Mouse (Mus musculus) layer of hippocampus, postnatal 25 days (tissue): ENCODE results near the gene Ankrd27. TPM values are rescaled to one million over a fixed set of nuclear protein-coding genes. Genes with fewer than 3 reads are reported as not detected.

Source experiments
- DNase-seq, 2 experiments: peaks; one replicate each; pipeline ENCODE4 v3.0.0; 2022; ENCODE audit warnings: mixed read lengths in 2 of 2, low spot score in 1 of 2; ENCODE audit errors: extremely low spot score in 1 of 2
- total RNA-seq, 2 experiments: library from RNA; stranded (reverse); gene quantifications; 2 replicates each; pipeline ENCODE4 v1.2.3; 2021

Gene Ankrd27
- total RNA-seq, 2 experiments from 2014 or later: 31.6 to 40.0 TPM

DNA sequence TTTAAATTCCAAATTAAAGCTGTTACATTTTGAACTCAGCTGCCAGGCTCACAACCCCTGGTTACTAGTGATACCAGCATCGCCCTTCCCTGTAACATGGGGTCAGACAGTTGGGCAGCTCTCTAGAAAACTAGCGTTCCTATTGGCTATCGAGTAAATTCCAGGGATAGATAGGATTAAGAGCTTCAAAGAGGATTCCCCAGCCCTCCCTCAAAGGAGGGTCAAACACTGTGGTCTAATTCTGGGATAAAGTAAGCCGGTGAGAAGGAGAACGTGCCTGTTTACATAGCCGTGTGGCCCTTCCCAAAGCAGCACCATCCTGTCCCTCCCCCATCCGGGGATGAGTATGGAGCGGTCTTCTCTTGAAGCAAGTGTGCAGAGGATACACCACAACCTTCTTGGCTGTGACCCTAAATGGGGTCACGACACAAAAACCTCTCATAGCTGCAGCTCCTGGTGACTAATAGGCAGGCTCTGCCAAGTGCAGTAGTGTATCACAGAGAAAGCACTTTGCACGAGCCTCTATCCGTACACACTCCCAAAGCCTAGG lies 2.5 kb upstream of the Ankrd27 start:
- DNase-seq: no peak

DNA sequence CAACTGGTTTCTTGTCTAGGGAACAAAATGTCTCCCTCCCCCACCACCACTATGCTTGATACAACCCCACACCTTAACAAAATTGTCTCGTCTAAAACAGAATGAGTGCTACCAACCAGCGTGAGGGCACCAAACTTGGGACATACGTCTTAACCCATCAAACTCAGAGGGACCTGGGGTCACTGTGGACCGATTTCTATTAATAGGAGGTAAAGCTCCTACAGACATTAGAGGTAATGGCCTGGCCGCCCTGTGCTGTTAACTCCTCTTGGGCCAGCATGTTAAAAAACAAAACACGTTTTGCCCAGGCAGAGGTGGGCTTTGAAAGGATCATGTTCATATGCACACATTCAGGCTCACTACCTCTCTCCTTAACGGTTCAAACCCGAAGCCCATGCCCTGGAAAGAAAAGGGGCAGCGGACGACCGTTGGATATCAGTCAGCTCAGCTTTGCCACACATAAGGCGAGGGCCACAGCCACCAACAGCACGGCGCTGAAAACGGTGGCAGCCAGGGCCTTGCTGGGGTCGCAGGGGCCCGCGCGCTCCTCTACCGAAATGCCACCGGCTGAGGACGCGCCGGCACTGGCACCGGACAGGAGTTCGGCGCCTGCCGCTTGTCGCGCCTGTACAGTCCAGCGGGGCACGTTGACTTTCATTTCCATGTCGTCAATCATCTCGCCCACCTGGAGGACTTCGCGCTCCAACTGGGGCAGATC lies 1.8 kb upstream of the Ankrd27 start:
- no peak for DNase-seq

DNA sequence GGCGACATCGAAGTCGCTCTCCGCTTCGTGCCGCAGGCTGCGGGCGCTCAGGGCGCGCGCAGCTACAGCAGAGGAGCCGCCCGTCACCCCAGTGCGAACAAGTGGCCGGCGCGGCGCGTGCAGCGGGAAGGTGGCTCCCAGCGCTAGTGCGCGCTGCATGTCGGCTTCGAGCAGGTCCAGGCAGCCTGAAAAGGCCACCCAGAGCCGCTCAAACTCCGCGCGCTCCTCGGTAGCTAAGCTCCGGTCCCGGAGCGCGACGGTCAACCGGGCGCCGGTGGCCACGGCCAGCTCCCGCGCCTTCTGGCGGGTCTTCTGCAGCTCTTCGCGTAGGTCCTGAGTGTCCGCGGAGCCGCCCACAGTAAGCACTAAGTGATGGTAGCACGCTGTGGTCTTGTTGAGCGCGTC lies 1.3 kb upstream of the Ankrd27 start:
- DNase-seq: no peak

DNA sequence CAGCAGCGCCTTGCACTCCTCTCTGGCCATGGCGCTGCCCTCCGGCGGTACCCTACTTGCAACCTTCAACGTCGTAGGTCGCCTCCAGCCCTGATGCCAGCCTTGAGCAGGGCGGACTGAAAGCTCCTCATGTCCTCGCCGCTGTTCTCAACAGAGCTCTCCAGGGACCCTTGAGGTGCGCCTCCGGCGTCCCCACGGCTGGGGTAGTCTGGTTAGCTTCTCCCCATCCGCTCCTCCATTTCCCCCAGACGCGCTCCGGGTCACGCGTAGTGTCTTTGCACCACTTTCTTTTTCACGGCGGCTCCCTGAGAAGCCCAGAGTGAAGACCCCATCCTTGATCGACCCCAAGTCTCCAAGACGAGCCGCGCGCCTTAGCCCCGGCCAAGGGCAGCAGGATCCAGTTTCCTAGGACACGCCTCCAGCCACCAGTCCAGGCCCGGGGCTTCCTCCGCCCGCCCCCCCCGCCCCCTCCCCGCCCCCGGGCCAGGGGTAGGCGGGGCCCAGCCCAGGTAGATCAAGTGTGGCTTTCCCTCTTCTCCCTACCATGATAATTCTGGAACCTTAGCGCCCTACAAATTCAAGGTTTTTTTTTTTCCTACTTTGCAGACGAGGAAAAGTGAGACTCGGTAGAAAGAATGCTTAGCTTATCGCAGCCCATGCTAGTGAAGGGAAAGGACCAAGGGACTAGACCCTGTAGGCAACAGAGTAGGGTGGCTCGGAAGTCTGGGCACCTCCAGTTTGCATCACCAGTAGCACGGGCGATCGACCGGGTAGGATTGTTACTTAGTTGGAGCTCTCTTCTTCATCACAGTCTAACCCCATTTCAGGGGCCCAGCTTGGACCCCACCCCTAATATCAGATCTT lies 621 bp upstream of the Ankrd27 start, which contains the start of gene Rgs9bp:
Rgs9bp (minus strand) TSS at position 392 of the 864 bp plus-strand sequence.
- DNase-seq: no peak

DNA sequence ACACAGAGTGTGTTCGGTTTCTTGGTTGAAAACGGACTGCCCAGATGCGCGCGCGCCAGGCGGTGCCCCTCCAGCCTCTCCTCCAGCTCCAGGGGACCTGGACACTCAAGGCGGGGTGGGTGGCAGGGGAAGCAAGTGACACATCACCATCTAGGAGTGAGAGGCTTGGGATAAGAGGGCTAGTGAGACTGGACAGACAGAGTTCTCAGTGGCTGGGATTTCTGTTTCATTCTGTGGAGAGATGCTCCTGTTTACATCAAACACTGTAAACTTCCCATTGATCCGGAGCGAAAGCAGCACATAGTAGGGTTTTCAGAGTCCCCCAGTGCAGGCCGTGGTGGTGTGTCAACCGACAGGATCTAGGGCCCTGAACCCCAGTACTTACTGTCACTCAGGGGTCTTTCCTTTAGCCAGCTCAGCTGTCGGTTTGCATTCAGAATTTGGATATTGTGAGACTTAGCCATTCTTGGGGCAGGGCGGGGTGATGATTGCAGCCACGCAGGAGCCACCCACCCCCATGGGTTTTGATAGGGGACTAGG lies 932 bp downstream of the Ankrd27 start:
- DNase-seq: no peak

DNA sequence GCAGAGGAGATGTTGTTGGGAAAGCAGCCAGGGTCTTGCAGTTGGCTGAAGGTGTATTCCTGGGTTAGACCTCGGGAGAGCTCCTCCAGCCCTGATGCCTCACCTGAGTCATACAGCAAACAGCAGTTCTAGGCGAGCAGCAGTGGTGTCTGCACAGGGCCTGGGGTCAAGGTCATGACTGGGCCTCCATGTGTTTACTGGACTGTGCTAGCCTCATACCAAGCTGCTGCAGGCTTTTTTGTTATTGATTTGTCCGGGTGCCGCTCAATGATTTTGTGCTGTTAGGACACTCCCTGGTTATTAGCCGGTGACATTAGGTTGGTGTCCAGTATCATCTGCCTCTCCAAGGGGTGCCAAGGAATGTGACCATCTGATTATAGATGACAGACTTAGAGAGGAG lies 1.7 kb downstream of the Ankrd27 start:
- no peak for DNase-seq

DNA sequence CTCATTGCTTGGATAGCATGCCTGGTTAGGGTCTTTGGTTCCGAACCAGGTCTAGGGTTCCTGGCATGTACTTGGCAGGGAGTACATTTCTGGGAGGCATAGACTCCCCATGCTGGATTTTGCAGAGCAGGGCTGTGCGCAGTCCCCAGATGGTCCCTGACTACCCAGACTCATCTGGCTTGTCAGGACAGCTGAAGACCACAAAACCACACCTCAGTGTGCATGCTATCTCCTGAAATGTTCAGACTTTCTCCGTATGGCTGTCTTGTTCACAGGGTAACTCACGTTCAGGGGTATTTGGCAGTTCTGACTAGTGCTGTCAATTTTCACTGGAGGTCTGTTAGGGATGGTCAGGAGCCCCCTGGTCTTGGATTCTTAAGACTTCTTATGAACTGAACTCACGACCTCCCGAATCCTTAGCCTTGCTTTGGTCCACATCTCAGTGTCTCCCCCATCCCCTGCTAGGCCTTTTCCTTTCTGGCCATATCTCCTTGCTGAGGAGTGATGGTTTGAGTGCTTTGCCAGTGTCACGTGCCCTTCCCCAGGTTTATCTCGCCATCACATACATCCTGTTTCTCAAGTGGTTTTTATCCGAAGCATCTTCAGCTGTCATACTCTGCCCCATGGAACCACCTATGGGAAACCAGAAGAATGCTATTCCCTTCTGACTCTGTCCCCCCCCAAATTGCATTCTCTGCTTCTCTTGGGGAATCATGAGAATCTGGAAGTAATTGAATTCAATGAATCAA lies 2.8 kb downstream of the Ankrd27 start:
- no peak for DNase-seq

DNA sequence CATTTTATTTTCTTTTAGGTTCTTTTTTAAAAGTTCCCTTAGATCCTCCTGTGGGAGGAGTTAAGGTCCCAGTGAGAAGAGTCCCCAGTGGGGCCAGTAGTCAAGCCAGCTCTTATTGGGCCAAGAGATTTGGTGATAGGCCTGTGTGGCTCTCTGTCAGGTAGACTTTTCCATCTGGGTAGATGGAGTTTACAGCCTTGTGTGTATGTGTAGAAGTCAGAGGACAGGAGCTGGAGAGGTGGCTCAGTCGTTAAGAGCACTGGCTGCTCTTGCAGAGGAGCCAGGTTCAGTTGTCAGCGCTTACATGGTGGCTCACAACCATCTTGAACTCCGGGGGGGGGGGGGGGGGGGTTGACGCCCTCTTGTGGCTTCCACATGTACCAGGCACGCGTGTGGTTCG lies 3.4 kb downstream of the Ankrd27 start:
- DNase-seq: no peak

DNA sequence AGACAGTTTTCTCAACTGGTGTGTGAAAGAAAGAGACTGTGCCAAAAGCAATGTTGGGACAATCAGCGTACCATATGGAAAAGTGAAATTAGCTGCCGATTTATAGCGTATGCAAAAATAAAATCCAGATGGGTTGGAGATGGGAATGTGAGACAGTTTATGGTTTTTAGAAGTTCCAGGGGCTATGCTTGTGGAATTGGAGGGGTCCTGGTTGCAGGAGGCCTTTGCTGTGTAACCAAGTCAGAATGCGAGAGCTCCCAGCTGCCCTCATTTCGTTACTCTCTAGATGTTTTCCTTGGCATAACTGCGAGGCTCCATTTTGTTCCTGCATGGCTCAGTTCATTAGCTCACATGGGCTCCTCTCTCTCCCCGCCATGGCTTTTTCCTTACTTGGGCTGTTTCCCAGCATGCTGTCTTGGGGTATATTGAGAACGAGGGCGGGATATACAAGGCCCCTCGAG lies 4.7 kb downstream of the Ankrd27 start:
- DNase-seq: no peak

DNA sequence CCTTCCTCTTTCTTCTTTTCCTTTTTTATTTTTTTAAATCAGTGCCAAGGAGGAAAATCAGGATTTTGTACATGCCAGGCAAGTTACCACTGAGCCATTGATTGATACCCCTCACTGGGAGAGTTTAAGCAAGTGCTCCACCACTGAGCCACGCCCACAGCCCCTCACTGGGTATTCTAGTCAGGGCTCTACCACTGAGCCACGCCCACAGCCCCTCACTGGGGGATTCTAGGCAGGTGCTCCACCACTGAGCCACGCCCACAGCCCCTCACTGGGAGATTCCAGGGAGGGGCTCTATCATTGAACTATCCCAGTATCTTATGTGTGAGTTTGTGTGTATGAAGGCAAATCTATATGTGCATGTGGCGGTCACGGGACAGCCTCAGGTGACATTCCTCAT lies 8.3 kb downstream of the Ankrd27 start:
- no peak for DNase-seq

DNA sequence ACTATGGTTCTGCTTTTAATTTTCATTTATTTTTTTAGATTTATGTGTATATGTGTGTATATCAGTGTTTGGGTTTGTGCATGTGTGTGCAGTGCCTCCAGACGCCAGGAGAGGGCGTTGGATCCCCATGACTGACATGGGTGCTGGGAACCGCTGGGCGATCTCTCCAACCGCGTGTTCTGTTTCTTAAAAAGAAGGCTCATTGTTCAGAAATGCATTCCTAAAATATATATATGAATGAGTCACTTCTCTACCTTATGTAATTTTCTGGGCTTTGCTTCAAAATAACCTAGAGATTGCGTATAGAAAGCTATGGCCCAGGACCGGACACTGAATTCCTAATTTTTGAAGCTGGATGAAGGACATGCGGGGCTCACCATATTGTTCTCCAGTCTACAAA lies 13.4 kb downstream of the Ankrd27 start:
- no peak for DNase-seq

DNA sequence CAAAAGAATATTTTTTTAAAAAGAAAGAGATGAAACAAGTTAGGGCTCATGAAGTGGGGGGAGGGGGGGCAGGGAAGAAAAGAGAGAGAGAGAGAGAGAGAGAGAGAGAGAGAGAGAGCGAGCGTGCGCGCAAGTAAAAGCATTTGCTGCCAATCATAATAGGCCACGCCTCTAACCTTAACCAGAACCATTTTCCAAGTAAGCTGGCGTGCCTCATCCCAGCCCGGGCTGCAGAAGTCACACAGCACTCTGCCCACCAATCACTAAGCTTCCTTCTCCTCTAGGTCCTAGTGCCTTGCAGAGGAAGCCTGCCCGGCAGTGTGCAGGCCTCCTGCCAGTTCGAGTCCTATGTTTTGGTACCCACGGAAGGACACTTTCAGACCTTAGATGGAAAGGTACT lies 14.0 kb downstream of the Ankrd27 start:
- DNase-seq: no peak

DNA sequence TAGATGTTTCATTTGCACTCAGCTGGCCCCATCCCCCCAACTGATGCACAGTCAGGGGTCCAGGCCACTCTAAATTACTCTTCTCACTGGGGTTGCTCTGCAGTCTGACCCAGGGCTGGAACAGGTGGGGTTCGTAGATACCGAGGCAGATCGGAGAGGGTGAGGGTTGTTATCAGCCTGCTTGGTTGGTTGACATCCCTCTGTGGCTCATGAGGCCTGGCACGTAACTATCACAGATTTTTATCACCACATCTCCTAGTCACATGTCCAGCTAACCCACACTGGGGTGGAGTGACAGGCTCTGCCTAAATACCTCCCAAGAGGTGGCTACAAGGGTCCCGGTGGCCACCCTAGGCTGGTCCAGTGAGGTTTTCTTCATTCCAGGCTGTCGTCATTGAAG lies 15.1 kb downstream of the Ankrd27 start:
- no peak for DNase-seq

DNA sequence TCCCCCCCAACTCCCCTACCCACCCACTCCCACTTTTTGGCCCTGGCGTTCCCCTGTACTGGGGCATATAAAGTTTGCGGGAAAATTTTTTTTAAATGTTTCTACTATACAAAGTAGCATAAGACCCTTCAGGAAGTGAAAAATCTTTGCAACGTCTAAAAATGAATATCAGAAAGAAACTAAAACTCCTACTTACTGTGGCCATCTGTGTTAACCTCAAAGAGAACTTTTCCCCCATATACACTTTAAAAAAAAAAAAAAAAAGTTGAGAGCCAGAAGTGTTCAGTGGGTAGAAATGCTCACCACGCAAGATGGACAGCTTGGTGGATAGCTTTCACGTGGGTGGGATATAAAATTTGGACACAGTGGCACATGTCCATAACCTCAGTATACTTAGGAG lies 16.7 kb downstream of the Ankrd27 start:
- DNase-seq: no peak

DNA sequence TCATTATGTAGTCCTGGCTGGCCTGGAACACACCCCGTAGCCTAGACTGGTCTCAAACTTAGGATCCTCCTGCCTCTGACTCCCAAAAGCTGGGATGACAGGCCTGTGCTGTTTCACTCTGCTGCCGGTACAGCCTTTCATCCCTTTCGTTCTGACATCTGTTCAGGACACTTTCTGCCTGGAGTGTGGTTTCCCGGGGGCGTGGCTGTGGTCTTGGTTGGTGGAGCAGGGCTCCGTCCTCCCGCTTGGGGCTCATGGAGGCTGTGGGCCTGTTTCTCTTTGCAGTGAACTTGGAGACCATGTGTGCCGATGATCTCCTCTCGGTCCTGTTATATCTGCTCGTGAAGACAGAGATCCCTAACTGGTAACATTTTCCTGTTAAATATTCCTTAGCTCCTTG lies 20.8 kb downstream of the Ankrd27 start:
- no peak for DNase-seq

DNA sequence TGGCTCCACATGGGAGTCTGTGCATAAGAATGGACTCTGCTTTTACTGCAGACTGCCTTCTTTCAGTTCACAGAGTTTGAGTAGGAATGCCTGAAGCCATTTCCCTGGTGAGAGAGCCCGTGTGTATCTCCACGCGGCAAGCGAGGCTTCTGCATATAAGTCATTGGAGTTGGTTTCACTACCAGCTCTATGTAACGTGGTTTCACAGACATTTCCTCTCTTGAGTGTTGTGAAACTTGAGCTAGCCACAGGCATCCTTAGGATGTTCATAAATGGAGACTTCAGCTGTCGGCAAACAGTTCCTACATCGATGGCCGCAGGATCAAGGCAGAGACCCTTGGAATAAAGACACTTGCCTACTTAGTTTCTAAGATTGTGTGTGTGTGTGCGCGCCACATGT lies 23.2 kb downstream of the Ankrd27 start:
- DNase-seq: no peak

DNA sequence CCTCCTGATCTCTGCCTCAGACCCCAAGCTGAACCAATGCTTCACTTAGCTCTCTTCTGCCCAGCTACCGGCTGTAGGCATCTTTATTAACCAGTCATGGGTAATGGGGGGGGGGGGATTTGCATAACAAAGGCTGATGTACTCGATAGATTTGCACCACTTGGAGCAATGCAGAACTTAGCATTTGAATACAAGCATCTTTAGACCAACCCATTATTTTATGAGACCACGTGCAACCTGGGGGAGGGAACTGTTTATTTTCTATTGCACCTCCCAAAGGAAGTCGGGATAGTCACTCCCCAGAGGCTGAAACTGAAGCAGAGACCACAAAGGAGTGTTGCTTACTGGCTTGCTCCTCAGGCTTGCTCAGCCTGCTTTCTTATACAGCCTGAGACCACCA lies 31.5 kb downstream of the Ankrd27 start:
- no peak for DNase-seq

DNA sequence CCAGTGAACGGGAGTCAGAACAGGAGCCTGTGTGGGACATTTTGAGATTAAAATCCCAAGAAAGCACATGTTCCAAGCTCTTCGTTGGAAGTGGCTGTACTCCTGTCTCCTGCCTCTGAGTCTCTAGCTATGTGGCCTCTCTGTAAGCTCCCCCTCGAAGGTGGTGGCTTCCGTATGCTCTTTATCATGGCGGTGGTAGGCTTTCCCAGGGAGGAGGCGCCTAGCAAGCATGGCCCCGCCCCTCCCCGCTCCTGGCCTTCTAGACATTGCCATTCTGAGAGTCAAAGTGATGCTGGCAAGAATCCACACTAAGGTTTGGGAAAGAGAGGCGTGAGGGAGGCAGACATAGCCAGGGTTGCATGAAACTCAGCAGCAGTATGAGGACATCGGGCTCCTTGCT lies 36.6 kb downstream of the Ankrd27 start:
- DNase-seq: no peak

DNA sequence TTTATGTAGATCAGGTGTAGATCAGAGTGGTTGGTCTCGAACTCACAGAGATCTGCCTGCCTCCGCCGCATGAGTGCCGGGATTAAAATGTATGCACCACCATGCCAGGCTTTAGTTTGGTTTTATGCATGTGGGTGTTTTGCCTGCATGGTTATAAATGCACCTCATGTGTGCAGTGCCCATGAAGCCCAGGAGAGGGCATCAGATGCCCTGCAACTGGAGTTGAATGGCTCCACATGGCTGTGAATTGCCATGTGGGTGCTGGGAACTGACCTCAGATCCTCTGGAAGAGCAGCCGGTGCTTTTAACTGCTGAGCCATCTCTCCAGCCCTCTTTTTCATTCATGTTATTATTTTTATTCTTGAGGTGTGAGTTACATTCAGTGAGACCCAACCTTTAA lies 40.0 kb downstream of the Ankrd27 start:
- DNase-seq: no peak

DNA sequence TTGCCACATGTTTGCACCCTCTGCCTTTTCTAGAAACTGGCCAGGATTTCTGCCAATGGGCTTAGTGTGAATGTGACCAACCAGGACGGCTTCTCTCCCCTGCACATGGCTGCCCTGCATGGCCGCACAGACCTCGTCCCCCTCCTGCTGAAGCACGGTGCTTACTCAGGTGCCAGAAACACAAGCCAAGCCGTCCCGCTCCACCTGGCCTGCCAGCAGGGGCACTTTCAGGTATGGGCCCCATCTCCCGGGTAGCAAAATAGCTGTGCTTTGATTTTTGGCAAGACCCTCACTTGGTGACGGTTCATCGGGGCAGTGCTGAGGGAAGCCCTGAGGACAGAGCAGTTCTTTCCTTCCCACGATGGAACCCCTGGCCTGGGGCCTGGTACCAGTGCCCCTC lies 41.3 kb downstream of the Ankrd27 start:
- no peak for DNase-seq
